Mouse (Mus musculus): Measurements from ENCODE around the gene Oxt. TPM values are rescaled to one million over a fixed set of nuclear protein-coding genes. Genes with fewer than 3 reads are reported as not detected.

Oxt gene
- polyA plus RNA-seq, 1 experiment = 0.27 TPM

DNA sequence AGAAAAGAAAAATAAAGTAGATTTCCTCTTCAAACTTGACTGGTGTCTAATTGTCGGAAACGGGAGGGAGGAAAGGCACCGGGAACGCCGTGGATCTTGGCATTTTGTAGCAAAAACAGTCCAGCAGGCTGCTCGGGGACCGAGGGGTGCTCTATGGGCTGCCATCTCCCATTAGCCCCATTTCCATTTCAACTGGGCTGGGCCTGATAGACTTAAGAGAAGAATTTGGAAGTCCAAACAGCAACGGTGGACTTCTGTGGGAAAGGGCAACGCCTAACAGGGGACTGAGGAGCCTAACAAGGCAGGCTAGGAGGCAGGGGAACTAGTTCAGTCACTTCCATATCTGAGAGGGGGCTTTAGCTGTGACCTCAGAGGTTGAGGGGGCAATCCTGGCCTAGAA, 1.0 kb downstream of the Oxt start:
- Histone ChIP-seq H3K27me3 (replicated peaks) (peaks cover 87% of the 10 kb centered on the region), H3K4me3 (replicated peaks) (peak overlapping the region; percentile 71), H3K4me1 (peaks cover 56% of the 10 kb centered on the region), H3K36me3 (replicated peaks; ENCODE audit: low read length) (no peaks in the 10 kb centered on the region), H3K9me3 (no peaks in the 10 kb centered on the region)
- no peak for TF ChIP-seq GATA1 (IDR thresholded peaks at IDR 0.05; ENCODE audit: borderline replicate concordance, low read length)
- TF ChIP-seq FLI1 (IDR thresholded peaks at IDR 0.05; ENCODE audit: low read length) = no peak

DNA sequence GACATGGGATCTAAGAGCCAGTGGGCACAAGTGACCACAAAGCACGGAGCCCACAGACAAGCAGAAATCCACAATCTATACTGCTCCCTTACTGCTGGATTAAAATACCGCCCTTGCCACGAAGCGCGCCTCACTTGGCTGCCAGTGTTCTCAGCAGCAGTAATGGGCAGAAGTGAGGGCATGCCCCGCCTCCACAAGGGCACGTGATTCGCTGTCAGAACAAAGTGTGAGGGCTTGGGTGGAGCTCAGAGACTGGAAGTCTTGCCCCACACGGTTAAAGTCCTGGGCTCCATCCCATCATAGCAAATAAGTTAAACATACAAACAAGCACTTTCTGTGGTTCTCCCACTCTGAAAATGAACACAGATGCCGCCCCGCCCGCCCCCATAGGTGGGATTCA, 1.7 kb downstream of the Oxt start:
- Histone ChIP-seq H3K9me3 (no peaks in the 10 kb centered on the region), H3K4me1 (peaks cover 61% of the 10 kb centered on the region), H3K27me3 (replicated peaks) (peaks cover 88% of the 10 kb centered on the region), H3K4me3 (replicated peaks) (peak overlapping the region; percentile 89), H3K36me3 (replicated peaks; ENCODE audit: low read length) (no peaks in the 10 kb centered on the region)
- no peak for TF ChIP-seq GATA1 (IDR thresholded peaks at IDR 0.05; ENCODE audit: borderline replicate concordance, low read length)
- TF ChIP-seq FLI1 (IDR thresholded peaks at IDR 0.05; ENCODE audit: low read length) = no peak

DNA sequence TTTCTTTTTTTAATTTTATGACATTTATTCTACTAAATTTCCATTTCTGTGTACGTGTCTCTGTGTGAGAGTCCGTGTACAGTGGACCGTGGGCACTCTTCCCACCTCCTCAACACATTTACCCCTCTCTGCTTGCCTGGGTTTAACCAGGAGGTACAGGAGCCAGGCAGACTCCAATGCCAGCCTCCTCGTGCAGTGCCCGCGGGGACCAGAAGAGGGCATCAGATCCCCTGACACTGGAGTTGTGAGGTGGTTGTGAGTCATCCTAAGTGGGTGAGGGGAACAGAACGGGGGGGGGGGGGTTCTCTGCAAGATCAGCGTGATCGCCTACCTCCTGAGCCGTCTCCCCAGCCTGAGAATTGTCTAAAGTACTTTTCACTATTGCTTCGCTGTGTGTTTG, 2.2 kb downstream of the Oxt start:
- H3K9me3 ChIP-seq = no peaks in the 10 kb centered on the region
- TF ChIP-seq FLI1 (IDR thresholded peaks at IDR 0.05; ENCODE audit: low read length) = no peak
- no peak for TF ChIP-seq GATA1 (IDR thresholded peaks at IDR 0.05; ENCODE audit: borderline replicate concordance, low read length)
- H3K36me3 ChIP-seq (replicated peaks; ENCODE audit: low read length) = no peaks in the 10 kb centered on the region
- peak overlapping the region; percentile 83 for H3K4me3 ChIP-seq (replicated peaks)
- peaks cover 89% of the 10 kb centered on the region for H3K27me3 ChIP-seq (replicated peaks)
- peaks cover 64% of the 10 kb centered on the region for H3K4me1 ChIP-seq

DNA sequence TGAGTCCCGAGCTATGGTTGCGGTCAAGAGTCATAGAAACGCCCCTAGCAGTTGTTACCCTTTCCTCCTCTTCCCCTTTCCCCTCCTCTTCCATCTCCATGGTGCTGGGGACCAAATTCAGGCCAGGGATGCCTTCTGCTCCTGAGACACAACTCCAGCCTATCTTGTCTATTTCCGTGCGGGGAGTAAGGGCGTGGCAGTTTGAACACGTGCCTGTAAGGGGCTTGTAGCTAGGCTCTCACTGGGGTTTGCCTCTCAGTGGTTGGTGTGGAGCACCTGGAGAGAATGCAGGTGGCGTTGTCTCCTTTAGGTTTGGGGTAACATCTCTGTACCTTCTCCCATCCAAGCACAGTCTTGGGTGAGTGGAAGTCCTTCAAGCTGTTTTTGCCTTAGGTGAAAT, 3.8 kb downstream of the Oxt start:
- no peak for TF ChIP-seq FLI1 (IDR thresholded peaks at IDR 0.05; ENCODE audit: low read length)
- no peak for TF ChIP-seq GATA1 (IDR thresholded peaks at IDR 0.05; ENCODE audit: borderline replicate concordance, low read length)
- no peaks in the 10 kb centered on the region for H3K36me3 ChIP-seq (replicated peaks; ENCODE audit: low read length)
- peak overlapping the region; percentile 51 for H3K4me3 ChIP-seq (replicated peaks)
- no peaks in the 10 kb centered on the region for H3K9me3 ChIP-seq
- peaks cover 94% of the 10 kb centered on the region for H3K27me3 ChIP-seq (replicated peaks)
- peaks cover 78% of the 10 kb centered on the region for H3K4me1 ChIP-seq

DNA sequence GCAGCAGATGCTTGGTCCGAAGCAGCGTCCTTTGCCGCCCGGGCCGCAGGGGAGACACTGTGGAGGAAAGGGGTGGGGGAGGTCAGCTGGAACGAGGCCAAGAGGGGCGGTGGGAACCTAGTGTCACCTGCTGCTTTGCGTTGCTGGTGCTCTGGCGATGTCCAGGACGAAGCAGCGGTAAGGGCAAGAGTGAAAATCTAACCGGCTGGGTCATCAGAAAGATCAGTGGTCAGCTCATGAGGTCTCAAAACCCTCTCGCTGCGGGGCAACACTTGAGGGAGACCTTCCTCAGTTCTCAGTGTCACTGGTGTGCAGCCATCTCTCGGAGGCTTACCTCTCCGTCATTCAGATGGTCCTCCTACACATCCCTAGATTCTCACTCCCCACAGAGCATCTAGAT, 5.2 kb downstream of the Oxt start:
- H3K27me3 ChIP-seq (replicated peaks) = peaks cover 88% of the 10 kb centered on the region
- no peaks in the 10 kb centered on the region for H3K9me3 ChIP-seq
- no peak for TF ChIP-seq FLI1 (IDR thresholded peaks at IDR 0.05; ENCODE audit: low read length)
- H3K4me3 ChIP-seq (replicated peaks) = peak overlapping the region; percentile 71
- H3K36me3 ChIP-seq (replicated peaks; ENCODE audit: low read length) = no peaks in the 10 kb centered on the region
- H3K4me1 ChIP-seq = peaks cover 84% of the 10 kb centered on the region

DNA sequence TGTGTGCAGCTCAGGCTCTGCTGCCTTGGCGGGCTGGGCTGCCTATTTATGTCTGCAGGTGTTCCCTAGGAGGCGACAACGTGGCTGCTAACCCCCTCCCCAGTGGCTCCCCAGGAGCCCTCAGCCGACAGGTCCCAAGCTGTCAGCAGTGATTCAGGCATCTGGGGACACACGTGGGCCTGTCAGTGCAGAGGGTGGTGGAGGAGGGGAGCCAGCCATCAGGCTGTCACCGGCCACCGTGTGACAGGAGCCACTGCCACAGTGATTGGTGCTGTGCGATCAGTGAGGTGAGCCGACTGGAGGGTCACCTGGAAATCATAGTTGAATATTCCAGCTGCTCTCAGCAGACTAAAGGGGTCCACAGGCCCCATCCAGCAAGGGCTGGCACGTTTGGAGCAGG, 6.6 kb downstream of the Oxt start, which contains the start of gene Avp:
Gene Avp, minus strand, starts transcription at position 3 of the 400 bp plus-strand sequence.
- H3K9me3 ChIP-seq = no peaks in the 10 kb centered on the region
- no peaks in the 10 kb centered on the region for H3K36me3 ChIP-seq (replicated peaks; ENCODE audit: low read length)
- H3K4me3 ChIP-seq (replicated peaks) = no peak within 1 kb of the TSS
- TF ChIP-seq GATA1 (IDR thresholded peaks at IDR 0.05; ENCODE audit: borderline replicate concordance, low read length) = no peak
- no peak for TF ChIP-seq FLI1 (IDR thresholded peaks at IDR 0.05; ENCODE audit: low read length)
- peaks cover 82% of the 10 kb centered on the region for H3K4me1 ChIP-seq
- peaks cover 76% of the 10 kb centered on the region for H3K27me3 ChIP-seq (replicated peaks)

DNA sequence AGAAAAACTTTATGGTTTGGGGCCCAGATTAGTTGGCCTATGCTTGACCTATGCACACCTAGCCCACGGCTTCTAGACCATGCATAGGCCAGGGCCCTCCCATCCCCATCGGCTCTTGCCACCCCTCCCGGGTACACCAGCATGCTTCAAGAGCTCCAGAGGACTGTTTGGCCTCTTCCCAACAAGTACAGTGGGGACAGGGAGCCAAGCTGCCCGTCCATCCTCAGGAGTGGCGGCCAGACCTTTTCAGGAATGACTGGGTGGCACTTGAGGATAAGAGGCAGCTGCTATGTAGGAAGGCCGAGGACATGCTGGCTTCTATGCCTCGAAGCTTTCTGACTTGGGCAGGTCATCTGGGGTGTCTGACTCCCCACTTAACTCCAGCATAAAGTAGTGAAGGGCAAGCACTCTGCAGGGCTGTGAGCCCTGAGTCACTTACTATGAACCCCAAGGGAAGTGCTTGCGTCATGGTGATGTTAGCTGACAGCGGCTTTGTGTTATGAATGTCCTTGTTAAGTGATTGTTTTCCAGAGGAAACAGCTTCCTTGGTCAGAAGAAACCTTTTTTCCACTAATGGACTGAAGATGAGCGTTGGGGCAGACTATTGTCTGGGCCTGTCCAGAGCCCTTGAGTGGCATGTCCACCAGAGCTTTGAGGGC, 8.1 kb downstream of the Oxt start:
- H3K4me1 ChIP-seq = peaks cover 82% of the 10 kb centered on the region
- H3K9me3 ChIP-seq = no peaks in the 10 kb centered on the region
- peaks cover 63% of the 10 kb centered on the region for H3K27me3 ChIP-seq (replicated peaks)
- peaks cover 1% of the 10 kb centered on the region for H3K36me3 ChIP-seq (replicated peaks; ENCODE audit: low read length)
- TF ChIP-seq FLI1 (IDR thresholded peaks at IDR 0.05; ENCODE audit: low read length) (no peak), GATA1 (IDR thresholded peaks at IDR 0.05; ENCODE audit: borderline replicate concordance, low read length) (no peak)
- peak overlapping the region; percentile 11 for H3K4me3 ChIP-seq (replicated peaks)

DNA sequence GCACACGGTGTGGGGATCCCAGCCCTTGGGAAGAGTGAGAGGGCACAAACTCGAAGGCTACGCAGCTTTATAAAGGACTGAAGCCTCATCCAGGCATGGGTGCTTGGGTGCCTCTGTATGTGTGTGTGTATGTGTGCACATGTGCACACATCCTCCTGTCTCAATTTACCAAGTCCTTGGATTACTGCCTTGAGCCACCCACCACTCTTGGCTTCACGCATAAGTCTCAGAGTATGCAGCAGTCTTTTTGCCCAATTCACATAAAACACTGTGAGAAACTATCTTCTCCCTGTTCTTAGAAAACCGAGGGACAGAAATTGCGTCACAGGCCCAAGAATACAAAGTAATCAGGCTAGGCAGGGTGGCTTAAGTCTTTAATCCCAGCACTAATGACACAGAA, 10.0 kb downstream of the Oxt start:
- Histone ChIP-seq H3K27me3 (replicated peaks) (peaks cover 43% of the 10 kb centered on the region), H3K4me3 (replicated peaks) (no peak overlapping the region), H3K36me3 (replicated peaks; ENCODE audit: low read length) (peaks cover 18% of the 10 kb centered on the region), H3K4me1 (peaks cover 64% of the 10 kb centered on the region), H3K9me3 (no peaks in the 10 kb centered on the region)
- no peak for TF ChIP-seq GATA1 (IDR thresholded peaks at IDR 0.05; ENCODE audit: borderline replicate concordance, low read length)
- TF ChIP-seq FLI1 (IDR thresholded peaks at IDR 0.05; ENCODE audit: low read length) = no peak

DNA sequence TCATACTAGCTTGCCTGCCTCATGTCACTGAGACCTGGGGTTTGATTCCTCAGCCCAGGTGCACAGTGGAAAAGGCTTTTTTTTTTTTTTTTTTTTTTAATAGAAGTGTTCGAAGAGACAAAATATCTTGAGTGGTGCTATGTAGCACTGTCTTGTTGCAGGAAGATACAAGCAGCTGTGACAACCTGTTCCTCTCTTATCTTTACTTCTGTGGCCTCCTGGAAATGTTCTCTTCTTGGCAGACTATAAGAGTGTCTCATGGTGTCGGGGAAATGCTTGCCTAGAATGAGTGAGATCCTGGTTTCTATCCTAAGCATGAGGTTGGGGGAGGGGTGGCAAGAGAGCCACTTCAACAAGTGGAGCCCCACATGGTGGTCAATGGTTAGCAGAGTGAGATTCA, 12.4 kb downstream of the Oxt start:
- H3K27me3 ChIP-seq (replicated peaks) = peaks cover 20% of the 10 kb centered on the region
- H3K9me3 ChIP-seq = no peaks in the 10 kb centered on the region
- TF ChIP-seq FLI1 (IDR thresholded peaks at IDR 0.05; ENCODE audit: low read length) (no peak), GATA1 (IDR thresholded peaks at IDR 0.05; ENCODE audit: borderline replicate concordance, low read length) (no peak)
- H3K4me3 ChIP-seq (replicated peaks) = no peak overlapping the region
- H3K36me3 ChIP-seq (replicated peaks; ENCODE audit: low read length) = peaks cover 38% of the 10 kb centered on the region
- peaks cover 52% of the 10 kb centered on the region for H3K4me1 ChIP-seq

DNA sequence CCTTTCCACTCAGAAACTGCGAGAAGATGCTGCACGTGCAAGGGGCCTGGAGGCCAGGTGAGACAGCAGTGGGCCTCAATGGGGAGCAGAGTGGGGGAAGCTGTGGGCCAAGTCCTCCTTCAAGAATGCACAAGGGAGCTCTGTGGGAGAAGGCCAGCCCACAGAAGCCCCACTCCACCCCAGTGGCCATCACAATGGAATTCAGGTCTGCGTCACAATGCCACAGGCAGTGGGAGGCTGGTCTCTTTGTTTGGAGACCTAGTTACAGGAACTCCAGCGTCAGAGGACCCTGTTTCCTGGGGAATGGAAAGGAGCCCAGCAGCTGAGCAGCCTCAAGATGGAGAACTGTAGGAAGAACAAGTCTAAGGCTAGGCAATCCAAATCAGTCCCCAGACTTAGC, 13.2 kb downstream of the Oxt start:
- no peaks in the 10 kb centered on the region for H3K9me3 ChIP-seq
- TF ChIP-seq GATA1 (IDR thresholded peaks at IDR 0.05; ENCODE audit: borderline replicate concordance, low read length) = no peak
- no peak for TF ChIP-seq FLI1 (IDR thresholded peaks at IDR 0.05; ENCODE audit: low read length)
- H3K4me3 ChIP-seq (replicated peaks) = no peak overlapping the region
- H3K27me3 ChIP-seq (replicated peaks) = peaks cover 12% of the 10 kb centered on the region
- H3K36me3 ChIP-seq (replicated peaks; ENCODE audit: low read length) = peaks cover 41% of the 10 kb centered on the region
- peaks cover 44% of the 10 kb centered on the region for H3K4me1 ChIP-seq
